Mouse (Mus musculus): ENCODE measurements around the gene Cdc42ep1.

GRCm38 (mm10) chr15:78839744-78840143 is 2.7 kb upstream of the Cdc42ep1 start:
- TF ChIP-seq CTCF (IDR thresholded peaks at IDR 0.05; ENCODE audit: low read depth, low read length) (no peak), POLR2A (IDR thresholded peaks at IDR 0.05; ENCODE audit: borderline replicate concordance, low read depth, low read length) (no peak)
